Mouse (Mus musculus) forebrain, embryonic 11.5 days (tissue): ENCODE results near the gene Akr1c18. TPM values are rescaled to one million over a fixed set of nuclear protein-coding genes. Genes with fewer than 3 reads are reported as not detected.
A peak's percentile ranks its signal among the peaks of the same experiment; 100 is the strongest.
"Not testable (repeated sequence)": the region's sequence is repeated elsewhere in the genome, so short reads cannot be mapped to it uniquely, and the experiment has no call there.

Experiments
- ATAC-seq: fragments of 200-750 bp; cut with Nextera tagmentation; replicated peaks from 2 replicates; pipeline ENCODE4 v1.8.0; 2017; ENCODE audit warnings: moderate TSS enrichment; ENCODE audit not compliant: low FRiP score
- DNase-seq: peaks from one replicate; pipeline ENCODE4 v3.0.0-alpha.2; 2017; ENCODE audit warnings: low spot score
- H3K27ac ChIP-seq: fragments of 300-500 bp; sonication (generic); 2 replicates; pipeline ENCODE4 v1.5.1; 2014; ENCODE audit warnings: low read depth, low read length
- H3K27me3 ChIP-seq: fragments of 300-500 bp; sonication (generic); 2 replicates; pipeline ENCODE4 v1.6.1; 2014; ENCODE audit warnings: mild to moderate bottlenecking, low read length, mixed read lengths; ENCODE audit not compliant: control insufficient read depth, insufficient read depth
- H3K36me3 ChIP-seq: fragments of 300-500 bp; sonication (generic); 2 replicates; pipeline ENCODE4 v1.6.1; 2014; ENCODE audit warnings: mild to moderate bottlenecking, low read length, moderate library complexity, mixed read lengths; ENCODE audit not compliant: control insufficient read depth, insufficient read depth
- H3K4me1 ChIP-seq: fragments of 300-500 bp; sonication (generic); replicated peaks from 2 replicates; pipeline ENCODE4 v1.6.1; 2014; ENCODE audit warnings: low read length, mixed read lengths; ENCODE audit not compliant: control insufficient read depth, insufficient read depth
- H3K4me2 ChIP-seq: fragments of 300-500 bp; sonication (generic); 2 replicates; pipeline ENCODE4 v1.6.1; 2014; ENCODE audit warnings: low read depth, mild to moderate bottlenecking, low read length, moderate library complexity, mixed read lengths; ENCODE audit not compliant: severe bottlenecking
- H3K4me3 ChIP-seq: fragments of 300-500 bp; sonication (generic); 2 replicates; pipeline ENCODE4 v1.5.1; 2014; ENCODE audit warnings: low read depth, low read length
- H3K9ac ChIP-seq: fragments of 300-500 bp; sonication (generic); 2 replicates; pipeline ENCODE4 v1.6.1; 2014; ENCODE audit warnings: low read length
- H3K9me3 ChIP-seq: fragments of 300-500 bp; sonication (generic); 2 replicates; pipeline ENCODE4 v1.6.1; 2016; ENCODE audit warnings: low read length, mixed read lengths; ENCODE audit not compliant: control insufficient read depth
- WGBS: fragments of 180-500 bp; shearing (Covaris S2); extraction: QIAGEN DNeasy Blood & Tissue Kit; methylation state at CpG from one replicate; pipeline ENCODE4 v1.1.7; 2014; 5-methylcytosine and 5-hydroxymethylcytosine counted together
- polyA plus RNA-seq: library from polyadenylated mRNA; unstranded; fragments of >200 nt; fragmentation: Nextera tagmentation; extraction: Ambion mirVana; gene quantifications from 2 replicates; pipeline ENCODE4 v1.2.1, GENCODE M21; 2014

The Akr1c18 gene
- polyA plus RNA-seq, 1 experiment from 2014 or later: not detected

DNA sequence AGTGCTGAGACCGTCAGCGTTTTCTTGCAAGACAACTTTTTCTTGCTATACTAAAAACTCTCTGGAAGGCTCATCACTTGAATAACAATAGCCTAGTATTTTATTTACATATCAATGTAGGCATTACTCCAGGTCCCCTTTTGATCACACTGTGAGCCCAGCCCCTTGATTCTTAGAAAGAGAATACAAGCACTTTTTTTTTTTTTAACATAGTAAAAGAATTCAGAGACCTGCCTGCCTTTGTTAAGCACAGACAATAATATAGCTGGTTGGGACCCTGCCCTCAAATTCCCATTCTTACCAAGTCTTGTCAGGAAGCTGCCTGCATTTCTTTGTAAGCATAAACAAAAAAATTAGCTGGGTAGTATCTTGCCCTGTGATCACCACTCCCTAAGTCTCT is 4.8 kb upstream of the Akr1c18 start:
- H3K27me3 ChIP-seq: no peaks in the 10 kb centered on the region
- ATAC-seq (no peak), DNase-seq (no peak)
- no peak overlapping the region for H3K4me3 ChIP-seq
- no peak overlapping the region for H3K9ac ChIP-seq
- no peak overlapping the region for H3K4me2 ChIP-seq
- WGBS: 55% methylated on average over 2 of the region's 2 CpGs
- H3K36me3 ChIP-seq: no peaks in the 10 kb centered on the region
- H3K4me1 ChIP-seq: no peaks in the 10 kb centered on the region
- H3K9me3 ChIP-seq: no peaks in the 10 kb centered on the region
- no peak overlapping the region for H3K27ac ChIP-seq

DNA sequence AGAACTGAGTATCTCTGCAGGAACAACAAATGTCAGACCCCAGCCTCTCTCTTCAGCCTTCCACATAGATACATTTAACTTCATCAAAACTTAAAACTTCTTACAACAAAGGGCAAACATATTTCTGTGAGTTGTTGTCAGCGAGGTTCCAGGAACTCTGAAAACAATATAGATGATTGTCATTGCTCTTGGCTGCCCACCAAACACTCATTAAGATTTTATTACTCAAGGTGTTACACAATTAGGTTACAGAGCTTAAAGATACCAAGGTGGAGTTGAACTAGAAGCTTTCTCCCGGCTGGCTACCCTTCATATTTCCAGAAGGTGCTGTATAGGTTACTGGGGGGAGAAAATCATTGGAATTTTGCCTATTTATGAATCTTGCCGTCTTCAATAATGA is 3.1 kb upstream of the Akr1c18 start:
- WGBS: 83% methylated on average over 3 of the region's 3 CpGs
- Histone ChIP-seq H3K36me3 (no peaks in the 10 kb centered on the region), H3K27me3 (no peaks in the 10 kb centered on the region), H3K9ac (no peak overlapping the region), H3K4me2 (no peak overlapping the region), H3K27ac (no peak overlapping the region), H3K4me3 (no peak overlapping the region), H3K4me1 (no peaks in the 10 kb centered on the region), H3K9me3 (no peaks in the 10 kb centered on the region)
- DNase-seq: no peak
- ATAC-seq: no peak

DNA sequence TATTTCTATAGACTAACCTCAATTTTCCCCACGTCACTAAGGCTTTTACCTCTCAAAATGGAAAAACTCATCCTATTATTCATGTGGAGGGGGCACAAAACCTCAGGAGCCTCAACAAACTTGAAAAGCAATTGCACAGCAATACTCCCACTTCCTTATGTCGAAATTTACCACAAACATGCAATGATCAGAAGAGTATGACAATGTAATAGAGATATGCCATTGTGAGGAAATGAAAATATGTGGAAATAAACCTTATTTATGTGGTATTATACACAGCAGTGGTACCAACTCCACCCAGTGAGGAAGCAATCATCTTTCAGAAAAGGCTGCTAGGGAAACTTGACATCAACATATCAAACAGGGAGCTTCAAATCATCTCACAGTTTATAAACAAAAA is 2.5 kb upstream of the Akr1c18 start:
- WGBS: 71% methylated on average over 2 of the region's 2 CpGs

DNA sequence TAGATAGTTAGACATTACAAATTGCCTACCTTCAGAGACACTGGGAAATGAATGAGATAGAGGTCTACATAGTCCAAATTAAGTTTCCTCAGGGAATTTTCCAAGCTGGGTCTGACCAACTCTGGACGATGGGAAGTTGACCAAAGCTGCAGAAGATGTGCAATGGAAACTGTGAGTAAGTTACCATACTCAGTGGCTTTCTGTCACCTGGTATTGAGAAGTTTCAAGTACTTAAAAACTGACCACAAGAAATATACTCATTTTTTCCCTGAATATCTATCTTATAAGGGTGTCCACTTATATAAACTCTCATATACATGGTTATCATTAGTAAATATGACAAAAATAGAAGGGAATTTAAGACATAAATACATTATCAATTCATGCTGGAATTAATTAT is 6.2 kb downstream of the Akr1c18 start:
- no peaks in the 10 kb centered on the region for H3K9me3 ChIP-seq
- no peak overlapping the region for H3K4me3 ChIP-seq
- ATAC-seq (no peak), DNase-seq (no peak)
- H3K27me3 ChIP-seq: no peaks in the 10 kb centered on the region
- no peaks in the 10 kb centered on the region for H3K36me3 ChIP-seq
- H3K27ac ChIP-seq: no peak overlapping the region
- no peak overlapping the region for H3K9ac ChIP-seq
- H3K4me1 ChIP-seq: no peaks in the 10 kb centered on the region
- no peak overlapping the region for H3K4me2 ChIP-seq
- WGBS: 73% methylated on average over 1 of the region's 1 CpGs

More for the DNA sequence above, 2.5 kb upstream of the Akr1c18 start:
- H3K27ac ChIP-seq: no peak overlapping the region
- no peak overlapping the region for H3K4me3 ChIP-seq
- H3K9ac ChIP-seq: no peak overlapping the region
- H3K36me3 ChIP-seq: no peaks in the 10 kb centered on the region
- DNase-seq (no peak), ATAC-seq (no peak)
- no peak overlapping the region for H3K4me2 ChIP-seq
- no peaks in the 10 kb centered on the region for H3K4me1 ChIP-seq
- H3K9me3 ChIP-seq: no peaks in the 10 kb centered on the region
- no peaks in the 10 kb centered on the region for H3K27me3 ChIP-seq

DNA sequence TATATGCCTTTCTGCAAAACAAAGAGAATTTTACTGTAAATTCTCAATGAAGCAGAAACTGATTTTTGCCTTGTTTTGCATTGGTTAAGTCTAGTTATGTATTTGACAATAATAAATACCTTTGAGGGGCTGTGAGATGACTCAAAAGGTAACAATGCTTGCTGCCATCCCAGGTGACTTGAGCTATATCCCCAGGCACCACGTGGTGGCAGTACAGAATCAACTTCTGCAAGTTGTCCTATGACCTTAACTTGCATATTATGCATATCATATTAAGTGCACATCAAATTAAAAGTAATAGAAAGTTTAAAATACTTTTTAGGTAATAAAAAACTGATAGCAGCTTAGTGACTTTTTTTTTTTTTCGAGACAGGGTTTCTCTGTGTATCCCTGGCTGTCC is 17.4 kb downstream of the Akr1c18 start:
- H3K4me2 ChIP-seq: no peak overlapping the region
- DNase-seq: no peak
- no peak overlapping the region for H3K9ac ChIP-seq
- WGBS: 34% methylated on average over 2 of the region's 2 CpGs
- ATAC-seq: no peak
- no peaks in the 10 kb centered on the region for H3K27me3 ChIP-seq
- no peak overlapping the region for H3K4me3 ChIP-seq
- no peaks in the 10 kb centered on the region for H3K4me1 ChIP-seq
- no peaks in the 10 kb centered on the region for H3K36me3 ChIP-seq
- no peaks in the 10 kb centered on the region for H3K9me3 ChIP-seq
- no peak overlapping the region for H3K27ac ChIP-seq

DNA sequence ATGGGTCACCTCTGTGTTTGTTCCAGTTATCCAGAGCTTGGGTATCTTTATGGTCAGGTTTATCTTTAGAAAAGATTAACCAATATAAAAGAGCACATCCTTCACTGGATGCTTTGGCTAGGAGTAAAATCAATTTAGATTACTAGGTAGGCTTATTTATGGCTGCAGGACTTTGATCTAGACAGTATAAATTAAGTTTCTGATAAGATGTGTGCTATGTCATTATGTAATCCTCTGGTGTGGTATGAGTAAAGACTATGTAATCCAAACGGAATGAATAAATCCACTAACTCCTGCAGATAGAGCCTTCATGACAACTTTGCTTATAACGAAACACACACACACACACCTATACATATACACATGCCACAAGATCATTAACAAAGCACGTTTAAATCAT is 18.7 kb downstream of the Akr1c18 start:
- Histone ChIP-seq H3K27me3 (no peaks in the 10 kb centered on the region), H3K4me3 (no peak overlapping the region), H3K4me1 (no peaks in the 10 kb centered on the region), H3K9ac (no peak overlapping the region), H3K27ac (no peak overlapping the region), H3K36me3 (no peaks in the 10 kb centered on the region), H3K9me3 (no peaks in the 10 kb centered on the region), H3K4me2 (no peak overlapping the region)
- no peak for DNase-seq
- 67% methylated on average over 3 of the region's 3 CpGs for WGBS
- no peak for ATAC-seq

DNA sequence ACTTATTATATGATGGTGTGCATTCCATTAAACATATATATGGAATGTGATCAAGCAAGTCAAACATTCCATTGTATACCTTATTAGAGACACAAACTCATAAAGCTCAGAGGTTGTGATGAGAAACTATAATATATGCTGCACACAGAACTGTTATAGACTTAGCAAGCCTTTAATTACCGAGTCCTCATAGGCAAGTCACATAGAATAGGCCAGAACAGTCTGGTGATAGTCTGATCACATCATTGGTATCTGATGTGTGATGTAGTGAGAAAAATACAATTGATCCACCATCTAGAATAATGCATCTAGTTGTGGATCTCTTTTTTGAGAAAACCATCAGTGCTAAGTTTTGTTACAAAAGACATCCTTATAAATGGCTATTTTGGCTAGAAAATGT is 19.1 kb downstream of the Akr1c18 start:
- Histone ChIP-seq H3K9me3 (no peaks in the 10 kb centered on the region), H3K4me1 (no peaks in the 10 kb centered on the region), H3K9ac (no peak overlapping the region), H3K27me3 (no peaks in the 10 kb centered on the region), H3K27ac (no peak overlapping the region), H3K36me3 (no peaks in the 10 kb centered on the region), H3K4me2 (no peak overlapping the region), H3K4me3 (no peak overlapping the region)
- WGBS: 75% methylated on average over 1 of the region's 1 CpGs
- DNase-seq (no peak), ATAC-seq (no peak)

DNA sequence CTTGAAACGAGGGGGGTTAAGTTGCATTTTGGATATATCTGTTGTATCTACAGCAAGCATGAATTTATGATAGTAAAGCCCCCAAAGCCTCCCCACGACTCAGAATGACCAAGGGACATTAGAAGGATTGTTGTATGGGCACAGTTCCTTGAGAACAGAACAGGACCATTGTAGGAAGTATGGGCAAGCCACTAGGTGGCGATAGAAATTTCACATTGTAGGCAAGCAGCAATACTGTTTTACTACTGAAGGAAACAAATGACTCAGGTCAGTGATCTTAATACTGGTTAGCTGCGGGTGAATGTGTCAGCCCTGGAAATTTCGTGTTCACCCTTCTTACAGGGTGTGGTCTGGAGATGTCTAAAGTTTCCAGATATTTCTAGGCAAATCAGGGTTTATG is 21.4 kb downstream of the Akr1c18 start:
- ATAC-seq (peak; percentile 53; the same call in 1 of the 2 replicates), DNase-seq (no peak)
- Histone ChIP-seq H3K9ac (no peak overlapping the region), H3K4me1 (no peaks in the 10 kb centered on the region), H3K27ac (no peak overlapping the region), H3K36me3 (no peaks in the 10 kb centered on the region), H3K4me3 (no peak overlapping the region), H3K4me2 (no peak overlapping the region), H3K27me3 (no peaks in the 10 kb centered on the region), H3K9me3 (no peaks in the 10 kb centered on the region)
- WGBS: 52% methylated on average over 5 of the region's 5 CpGs

DNA sequence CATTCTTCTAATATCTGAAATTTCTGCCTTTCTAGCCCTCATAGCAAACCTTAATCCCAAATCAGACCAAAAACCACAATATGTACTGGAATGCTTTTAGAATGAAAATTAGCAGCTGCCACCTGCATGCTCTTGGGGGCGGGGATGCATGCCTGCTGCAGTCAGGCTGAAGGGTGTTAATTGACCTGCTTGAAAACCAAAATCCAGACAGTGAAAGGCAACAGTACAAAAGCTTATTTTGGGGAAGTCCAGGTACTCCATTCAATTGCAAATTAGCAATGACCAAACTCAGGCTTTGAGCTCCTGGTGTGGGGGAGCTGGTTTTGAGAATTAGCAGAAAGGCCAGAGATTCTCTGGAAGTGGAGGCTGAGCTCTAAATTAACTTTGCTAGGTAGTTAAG is 24.6 kb downstream of the Akr1c18 start:
- H3K9ac ChIP-seq: not testable (repeated sequence)
- 48% methylated on average over 1 of the region's 1 CpGs for WGBS

More for the DNA sequence above, 24.6 kb downstream of the Akr1c18 start:
- not testable (repeated sequence) for H3K36me3 ChIP-seq, H3K27ac ChIP-seq, H3K27me3 ChIP-seq, ATAC-seq, H3K4me1 ChIP-seq, DNase-seq, H3K4me3 ChIP-seq, H3K9me3 ChIP-seq, H3K4me2 ChIP-seq
